Mouse (Mus musculus): ENCODE measurements around the gene Elk4. TPM values are rescaled to one million over a fixed set of nuclear protein-coding genes. Genes with fewer than 3 reads are reported as not detected.

The Elk4 gene
- total RNA-seq, 2 experiments from 2014 or later: 63.8 to 104 TPM

- ATAC-seq (replicated peaks; ENCODE audit: poor library complexity, severe bottlenecking): peak; percentile 89
These were observed 24.5 kb upstream of the Elk4 start for GRCm38 (mm10) chr1:131982907-131983306.

DNA sequence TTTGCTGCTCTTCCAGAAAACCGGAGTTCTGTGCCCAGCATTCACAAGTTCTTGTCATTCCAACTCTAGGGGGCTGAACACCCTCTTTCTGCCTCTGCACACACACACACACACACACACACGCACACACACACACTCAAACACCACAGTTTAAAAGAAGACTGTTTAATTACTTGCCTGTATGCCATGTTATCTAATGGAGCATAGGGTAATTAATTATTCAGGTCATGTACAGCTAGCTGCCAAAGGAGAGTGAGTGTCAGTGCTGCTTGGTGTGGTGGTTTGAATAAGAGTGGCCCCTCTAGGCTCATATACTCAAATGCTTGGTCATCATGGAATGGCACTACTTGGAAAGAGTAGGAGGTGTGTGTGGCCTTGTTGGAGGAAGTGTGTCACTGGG lies 23.6 kb upstream of the Elk4 start:
- no peak for ATAC-seq (replicated peaks; ENCODE audit: poor library complexity, severe bottlenecking)

DNA sequence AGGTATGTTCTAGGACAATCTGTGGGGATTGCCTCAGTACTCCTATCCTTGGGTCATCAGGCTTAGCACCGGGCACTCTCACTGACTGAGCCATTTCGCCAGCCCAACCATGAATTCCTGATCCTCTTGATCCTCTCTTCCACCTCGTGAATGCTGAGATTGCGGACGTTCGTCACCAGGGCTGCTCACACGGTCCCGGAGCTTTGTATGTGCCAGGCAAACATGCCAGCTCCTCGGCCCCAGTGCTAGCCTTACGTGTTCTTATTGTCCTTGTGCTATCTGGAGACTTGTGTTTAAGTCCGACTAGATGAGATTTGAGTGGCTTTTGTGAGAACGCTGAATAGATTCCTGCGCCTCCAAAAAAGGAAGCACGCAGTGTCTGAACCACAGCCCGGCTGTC lies 20.0 kb upstream of the Elk4 start:
- no peak for ATAC-seq (replicated peaks; ENCODE audit: poor library complexity, severe bottlenecking)

DNA sequence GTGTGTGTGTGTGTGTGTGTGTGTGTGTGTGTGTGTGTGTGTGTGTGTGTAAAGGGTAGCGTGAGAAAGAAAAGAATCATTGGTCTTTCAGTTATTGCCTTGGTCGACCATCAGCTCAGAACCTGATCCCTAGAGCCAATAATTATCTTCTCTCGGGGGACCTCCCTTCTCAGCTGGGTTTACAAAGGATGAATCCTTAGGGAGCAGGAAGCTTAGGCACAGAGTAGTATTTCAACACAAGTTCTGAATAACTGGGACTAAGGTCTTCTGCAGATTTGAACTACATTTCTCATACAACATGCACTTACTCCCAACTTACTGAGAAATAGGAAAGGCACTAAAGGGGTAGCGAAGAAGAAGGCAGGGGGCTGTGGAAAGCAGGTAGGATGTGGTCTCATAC lies 17.9 kb upstream of the Elk4 start:
- ATAC-seq (replicated peaks; ENCODE audit: poor library complexity, severe bottlenecking): no peak

- peak; percentile 50 for ATAC-seq (replicated peaks; ENCODE audit: poor library complexity, severe bottlenecking)
These were observed 17.2 kb upstream of the Elk4 start for GRCm38 (mm10) chr1:131990083-131990760.

DNA sequence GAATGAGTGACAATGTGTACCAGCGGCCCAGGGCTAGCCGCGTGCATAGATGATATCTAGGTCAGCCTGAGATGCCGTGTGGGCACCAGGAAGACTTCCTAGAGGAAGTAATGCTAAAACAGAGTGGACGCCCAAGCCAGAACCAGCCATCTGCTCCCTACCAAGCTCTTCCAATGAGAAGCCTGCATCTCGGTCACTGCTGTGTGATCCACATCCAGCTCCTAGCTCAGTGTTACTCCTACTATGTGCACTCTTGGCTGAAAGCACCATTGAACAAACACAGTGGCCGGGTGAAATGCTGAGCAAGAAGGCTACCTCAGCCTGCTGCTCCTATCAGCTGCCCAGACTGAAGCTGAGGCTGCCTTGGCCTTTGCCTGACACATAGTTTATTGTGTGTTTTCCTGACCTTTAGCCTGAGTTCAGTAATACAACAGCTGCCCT lies 14.8 kb upstream of the Elk4 start:
- ATAC-seq (replicated peaks; ENCODE audit: poor library complexity, severe bottlenecking): 0 out of 2 replicates have a peak, but pooled peaks have one; percentile 17

DNA sequence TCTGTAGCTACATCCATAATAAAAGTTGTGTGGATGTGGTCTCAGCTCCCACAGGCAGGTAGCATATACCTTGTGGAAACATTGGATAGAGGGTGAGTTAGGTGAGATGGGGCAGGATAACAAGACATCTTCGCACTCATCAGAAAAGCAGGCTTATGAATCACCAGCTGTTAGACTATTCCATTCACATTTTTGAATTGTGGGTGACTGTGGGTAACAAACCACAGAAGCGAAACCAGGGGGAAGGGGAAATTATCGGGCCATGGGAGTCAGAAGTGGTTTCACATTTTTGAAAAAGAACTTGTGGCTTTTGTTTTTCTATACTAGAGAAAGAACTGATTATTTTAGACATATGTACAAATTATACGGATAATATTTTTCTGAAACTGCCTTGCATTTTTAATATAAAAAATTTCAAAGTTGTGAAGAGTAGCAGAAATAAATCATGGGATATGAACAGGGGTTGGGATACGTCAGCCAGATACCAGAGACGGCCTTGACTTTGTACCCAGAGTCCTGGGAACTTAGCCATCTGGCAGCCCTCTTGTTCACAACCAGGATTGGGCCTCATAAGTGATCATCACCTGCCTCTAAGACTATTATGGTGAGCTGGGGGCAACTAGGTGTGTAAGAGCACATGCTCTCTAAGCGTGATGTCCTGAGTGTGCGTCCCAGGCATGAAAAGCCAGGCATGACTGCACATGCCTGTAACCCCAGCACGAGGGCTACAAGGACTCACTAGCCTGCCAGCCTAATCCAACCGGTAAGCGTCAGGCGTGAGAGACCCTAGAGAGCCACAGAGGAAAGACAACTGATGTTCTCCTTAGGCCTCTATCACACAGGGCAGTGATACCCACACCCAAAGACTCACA lies 14.0 kb upstream of the Elk4 start:
- ATAC-seq (replicated peaks; ENCODE audit: poor library complexity, severe bottlenecking): peak; percentile 57

DNA sequence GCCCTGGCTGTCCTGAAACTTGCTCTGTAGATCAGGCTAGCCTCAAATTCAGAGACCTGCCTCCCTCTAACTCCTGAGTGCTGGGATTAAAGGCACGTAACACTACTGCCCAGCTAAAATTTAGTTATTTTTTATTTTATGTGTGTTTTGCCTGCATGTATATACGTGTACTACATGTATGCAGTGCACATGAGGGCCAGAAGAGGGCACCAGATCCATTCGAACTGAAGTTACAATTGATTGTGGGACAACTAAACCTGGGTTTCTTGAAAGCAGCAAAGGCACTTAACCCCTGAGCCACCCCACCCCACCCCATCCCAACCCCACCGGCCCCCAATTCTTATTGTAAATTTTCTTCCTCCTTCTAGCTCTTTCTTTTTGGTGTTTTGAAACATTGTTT lies 12.3 kb upstream of the Elk4 start:
- ATAC-seq (replicated peaks; ENCODE audit: poor library complexity, severe bottlenecking): peak; percentile 57

DNA sequence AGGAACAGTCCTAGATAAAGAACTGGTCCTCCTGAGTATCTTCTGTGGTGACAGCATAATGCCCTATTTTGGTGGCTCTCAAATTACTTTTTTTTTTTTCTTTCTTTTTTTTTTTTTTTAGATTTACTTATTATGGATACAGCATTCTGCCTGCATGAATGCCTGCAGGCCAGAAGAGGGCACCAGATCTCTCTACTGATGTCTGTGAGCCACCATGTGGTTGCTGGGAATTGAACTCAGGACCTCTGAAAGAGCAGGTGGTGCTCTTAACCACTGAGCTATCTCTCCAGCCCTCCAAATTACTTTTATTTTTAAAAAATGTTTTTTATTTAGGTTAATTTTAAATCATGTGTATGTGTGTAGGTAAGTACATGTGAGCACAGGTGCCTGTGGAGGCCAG lies 6.9 kb upstream of the Elk4 start:
- no peak for ATAC-seq (replicated peaks; ENCODE audit: poor library complexity, severe bottlenecking)

DNA sequence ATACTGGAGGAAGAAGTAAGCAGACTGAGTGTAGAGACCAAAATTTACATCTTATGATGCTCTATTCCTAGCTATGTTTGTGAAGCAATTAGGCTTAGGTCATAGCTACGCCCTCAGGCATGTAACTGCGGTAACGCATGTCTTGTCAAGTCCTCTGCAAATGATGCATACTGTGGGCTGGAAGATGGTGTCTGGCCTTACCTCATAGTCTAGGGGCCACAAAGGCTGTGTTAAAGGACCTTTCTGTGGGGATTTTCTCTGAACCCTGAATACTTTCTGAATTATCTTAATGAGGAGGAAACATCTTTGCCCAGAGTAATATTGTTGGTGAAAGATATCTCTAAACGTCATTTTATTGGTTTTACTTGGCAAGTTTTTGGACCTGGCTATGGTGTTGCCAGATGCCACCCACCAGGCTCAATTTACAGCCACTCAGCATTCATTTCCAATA lies 5.5 kb upstream of the Elk4 start:
- ATAC-seq (replicated peaks; ENCODE audit: poor library complexity, severe bottlenecking): no peak

GRCm38 (mm10) chr1:132003111-132003510 lies 4.3 kb upstream of the Elk4 start:
- no peak for ATAC-seq (replicated peaks; ENCODE audit: poor library complexity, severe bottlenecking)

GRCm38 (mm10) chr1:132003817-132004216 lies 3.6 kb upstream of the Elk4 start:
- ATAC-seq (replicated peaks; ENCODE audit: poor library complexity, severe bottlenecking): no peak

- no peak for ATAC-seq (replicated peaks; ENCODE audit: poor library complexity, severe bottlenecking)
These were observed 2.7 kb upstream of the Elk4 start for GRCm38 (mm10) chr1:132004574-132005180.

GRCm38 (mm10) chr1:132005466-132005865 lies 1.9 kb upstream of the Elk4 start:
- no peak for ATAC-seq (replicated peaks; ENCODE audit: poor library complexity, severe bottlenecking)

DNA sequence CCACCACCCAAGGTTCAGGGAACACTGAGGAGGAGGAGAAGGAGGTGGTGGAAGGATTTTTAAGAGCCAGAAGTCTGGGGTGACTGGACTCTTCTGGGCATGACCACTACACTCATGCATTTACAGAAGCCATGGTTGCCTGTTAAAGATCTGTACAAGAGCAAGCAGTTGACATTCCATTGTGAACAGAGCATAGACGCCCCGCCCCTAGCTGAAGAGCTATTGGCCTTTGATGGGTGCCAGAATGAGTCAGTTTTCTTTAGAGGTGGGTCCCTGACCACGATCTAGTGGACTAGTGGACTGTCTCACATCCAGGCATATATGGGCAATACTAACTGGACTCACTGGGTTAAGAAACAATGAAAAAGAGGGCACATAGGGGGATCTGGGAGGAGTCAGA lies 1.4 kb upstream of the Elk4 start:
- ATAC-seq (replicated peaks; ENCODE audit: poor library complexity, severe bottlenecking): no peak

GRCm38 (mm10) chr1:132006721-132007120 lies 686 bp upstream of the Elk4 start:
- ATAC-seq (replicated peaks; ENCODE audit: poor library complexity, severe bottlenecking): no peak

DNA sequence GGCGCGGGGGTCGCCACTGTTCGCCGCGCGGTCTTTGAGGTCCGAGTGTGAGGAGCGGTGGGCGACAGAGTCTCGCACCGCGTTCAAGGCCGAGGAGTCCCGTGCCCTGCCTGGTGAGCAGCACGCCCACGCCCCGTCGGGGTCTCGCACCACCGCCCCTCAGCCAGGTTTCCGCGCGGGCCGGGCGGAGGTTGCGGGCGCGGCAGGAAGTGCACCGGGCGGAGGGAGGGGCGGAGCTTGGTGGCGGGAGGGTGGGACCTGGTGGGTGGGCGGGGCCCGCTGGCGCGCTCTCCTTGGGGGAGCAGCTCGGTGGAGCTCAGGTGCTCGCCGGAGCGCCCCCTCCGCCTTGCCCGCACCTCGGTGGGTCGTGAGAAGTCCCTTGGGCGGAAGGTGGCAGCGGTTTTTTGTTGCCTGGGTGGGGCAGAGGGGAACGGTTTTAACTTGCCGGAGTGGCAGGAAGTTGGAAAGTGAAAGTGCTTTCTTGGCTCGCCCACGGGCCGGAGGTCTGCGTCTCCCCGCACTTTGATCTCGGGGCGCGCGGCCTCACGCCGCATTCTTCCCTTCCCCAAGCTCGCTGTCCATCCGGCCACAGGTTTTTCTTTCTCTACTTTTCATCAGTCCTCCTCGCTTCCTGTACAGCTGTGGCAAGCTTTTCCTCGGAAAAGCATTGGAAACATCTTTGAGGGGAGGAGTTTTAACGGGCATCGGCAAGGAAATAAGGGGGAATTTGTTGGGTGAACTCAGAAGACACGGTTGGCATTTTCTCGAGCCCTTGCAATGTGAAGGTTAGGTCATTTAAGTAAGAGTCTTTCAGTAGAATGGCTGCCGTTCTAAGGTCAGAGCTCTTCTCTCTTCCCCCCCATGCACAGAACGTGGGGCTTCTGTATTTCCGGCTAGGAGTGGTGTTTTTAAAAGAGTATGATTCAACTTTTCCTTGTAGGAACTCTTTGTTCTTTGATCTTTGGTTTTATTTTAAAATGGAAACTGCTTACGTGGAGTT lies 721 bp downstream of the Elk4 start:
- peak; percentile 56 for ATAC-seq (replicated peaks; ENCODE audit: poor library complexity, severe bottlenecking)

DNA sequence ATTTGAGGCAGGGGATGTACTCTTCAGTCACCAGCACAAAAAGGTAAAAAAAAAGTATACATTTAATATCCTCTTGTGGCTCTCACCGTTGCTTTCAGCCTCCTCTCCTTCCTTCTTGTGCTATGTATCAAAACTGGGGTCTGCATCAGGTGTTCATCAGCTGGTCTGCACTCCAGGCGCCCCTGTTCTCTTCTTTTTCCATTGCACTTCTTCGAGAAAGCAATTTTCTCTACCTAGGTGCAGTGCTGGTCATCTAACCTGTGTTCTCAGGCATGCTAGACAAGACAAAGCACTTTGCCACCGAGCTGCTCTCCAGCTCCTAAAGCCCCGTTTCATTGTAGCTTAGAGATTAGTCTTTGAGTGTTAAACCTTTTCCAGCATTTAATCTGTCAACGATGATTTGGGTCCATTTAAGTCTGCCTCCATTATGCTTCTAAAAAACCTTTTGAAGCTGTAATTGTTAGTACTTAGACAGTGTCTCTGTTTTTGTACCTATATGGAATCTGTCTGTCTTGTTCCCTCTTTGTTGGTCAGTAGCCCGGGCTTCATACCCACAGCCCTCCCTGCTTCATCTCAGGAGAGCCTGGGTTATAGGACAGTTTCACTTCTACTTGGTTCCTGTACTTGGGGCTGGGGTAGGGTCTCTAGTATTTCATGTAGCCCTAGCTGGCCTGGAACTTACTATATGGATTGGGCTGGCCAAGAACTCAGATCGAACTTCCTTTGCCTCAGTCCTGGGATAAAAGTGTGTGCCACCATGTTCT lies 1.7 kb downstream of the Elk4 start:
- no peak for ATAC-seq (replicated peaks; ENCODE audit: poor library complexity, severe bottlenecking)
